Mouse (Mus musculus): ENCODE measurements around the gene Cnfn.

Gene Cnfn

GRCm38 (mm10) chr7:25390054-25390770 lies 20.7 kb upstream of the Cnfn start:
- no peak for DNase-seq (ENCODE audit: low read depth, low spot score)

- no peak for DNase-seq (ENCODE audit: low read depth, low spot score)
Measured at GRCm38 (mm10) chr7:25388916-25389315, 19.4 kb upstream of the Cnfn start.

GRCm38 (mm10) chr7:25387811-25388440 lies 18.4 kb upstream of the Cnfn start:
- no peak for DNase-seq (ENCODE audit: low read depth, low spot score)

- DNase-seq (ENCODE audit: low read depth, low spot score): peak; percentile 75
Measured at GRCm38 (mm10) chr7:25385850-25386555, 16.5 kb upstream of the Cnfn start.

- no peak for DNase-seq (ENCODE audit: low read depth, low spot score)
Measured at GRCm38 (mm10) chr7:25385259-25385658, 15.7 kb upstream of the Cnfn start.

- DNase-seq (ENCODE audit: low read depth, low spot score): no peak
Measured at GRCm38 (mm10) chr7:25384818-25385217, 15.3 kb upstream of the Cnfn start.

- DNase-seq (ENCODE audit: low read depth, low spot score): no peak
Measured at GRCm38 (mm10) chr7:25384318-25384717, 14.8 kb upstream of the Cnfn start.

- no peak for DNase-seq (ENCODE audit: low read depth, low spot score)
Measured at GRCm38 (mm10) chr7:25383891-25384290, 14.4 kb upstream of the Cnfn start.

- no peak for DNase-seq (ENCODE audit: low read depth, low spot score)
Measured at GRCm38 (mm10) chr7:25383385-25383784, 13.9 kb upstream of the Cnfn start.

GRCm38 (mm10) chr7:25382541-25382940 lies 13.0 kb upstream of the Cnfn start:
- DNase-seq (ENCODE audit: low read depth, low spot score): no peak

- DNase-seq (ENCODE audit: low read depth, low spot score): no peak
Measured at GRCm38 (mm10) chr7:25381284-25381680, 11.8 kb upstream of the Cnfn start.

- no peak for DNase-seq (ENCODE audit: low read depth, low spot score)
Measured at GRCm38 (mm10) chr7:25380392-25381283, 11.1 kb upstream of the Cnfn start.

GRCm38 (mm10) chr7:25379551-25380351 lies 10.2 kb upstream of the Cnfn start:
- DNase-seq (ENCODE audit: low read depth, low spot score): peak; percentile 30

- no peak for DNase-seq (ENCODE audit: low read depth, low spot score)
Measured at GRCm38 (mm10) chr7:25378181-25379100, 8.9 kb upstream of the Cnfn start.

GRCm38 (mm10) chr7:25377100-25377700 lies 7.7 kb upstream of the Cnfn start:
- no peak for DNase-seq (ENCODE audit: low read depth, low spot score)

- no peak for DNase-seq (ENCODE audit: low read depth, low spot score)
Measured at GRCm38 (mm10) chr7:25376556-25376955, 7.0 kb upstream of the Cnfn start.

- no peak for DNase-seq (ENCODE audit: low read depth, low spot score)
Measured at GRCm38 (mm10) chr7:25372441-25372840, 2.9 kb upstream of the Cnfn start.

GRCm38 (mm10) chr7:25368333-25368732 lies 1.2 kb downstream of the Cnfn start:
- no peak for DNase-seq (ENCODE audit: low read depth, low spot score)

GRCm38 (mm10) chr7:25367632-25368293 lies 1.8 kb downstream of the Cnfn start:
- no peak for DNase-seq (ENCODE audit: low read depth, low spot score)

All from A20 (cell line).